Mouse (Mus musculus) ES-E14 (cell line): ENCODE measurements around the gene Aldh2.

Source experiments
- MAFK ChIP-seq: IDR thresholded peaks from 2 replicates; pipeline ENCODE4 v1.6.1; 2014; ENCODE audit warnings: mild to moderate bottlenecking, low read depth, low read length, inconsistent platforms; ENCODE audit not compliant: insufficient read depth
- ZC3H11A ChIP-seq: IDR thresholded peaks from 2 replicates; pipeline ENCODE4 v1.6.1; 2012; ENCODE audit warnings: low read depth, mild to moderate bottlenecking, inconsistent platforms, low read length, borderline replicate concordance
- ZNF384 ChIP-seq: IDR thresholded peaks from 2 replicates; pipeline ENCODE4 v1.6.1; 2012; ENCODE audit warnings: low read depth, low read length, inconsistent platforms

GRCm38 (mm10) chr5:121547084-121547483, 46.5 kb downstream of the Aldh2 start:
- no peak for TF ChIP-seq MAFK
- no peak for TF ChIP-seq ZC3H11A
- no peak for TF ChIP-seq ZNF384
